Mouse (Mus musculus) gastrocnemius, adult 2 months (tissue): Measurements from ENCODE around the gene Ovgp1. TPM values are rescaled to one million over a fixed set of nuclear protein-coding genes. Genes with fewer than 3 reads are reported as not detected.
A peak's percentile ranks its signal among the peaks of the same experiment; 100 is the strongest.
"Not testable (repeated sequence)": the region's sequence is repeated elsewhere in the genome, so short reads cannot be mapped to it uniquely, and the experiment has no call there.

Experiments used
- DNase-seq: peaks from one replicate; pipeline ENCODE4 v3.0.0; 2022
- H3K27ac ChIP-seq: fragments of 200-600 bp; 2 replicates; pipeline ENCODE4 v1.8.1; 2022; ENCODE audit warnings: mild to moderate bottlenecking
- H3K4me3 ChIP-seq: fragments of 200-600 bp; 2 replicates; pipeline ENCODE4 v1.8.1; 2022; ENCODE audit warnings: mild to moderate bottlenecking, moderate library complexity
- CTCF ChIP-seq: fragments of 200-600 bp; IDR thresholded peaks from 2 replicates; pipeline ENCODE4 v1.8.1; 2022; ENCODE audit warnings: antibody characterized with exemption, mild to moderate bottlenecking, moderate library complexity
- intact Hi-C: fragments of 180-260 bp; cut with DNase I; formaldehyde crosslinking; loops from one replicate; pipeline ENCODE4 v1.15.1; 2025
- total RNA-seq, 2 experiments: library from RNA; stranded (reverse); gene quantifications; 2 replicates each; pipeline ENCODE4 v1.2.3; 2021

Gene Ovgp1
- total RNA-seq, 2 experiments from 2014 or later: 0.82 to 1.1 TPM

GRCm38 (mm10) chr3:106001416-106002370 is 28.2 kb downstream of the Ovgp1 start:
- no peak overlapping the region for H3K27ac ChIP-seq
- intact Hi-C loops: no loop called here
- peak overlapping the region; percentile 17; the same call in 1 of the 2 replicates for H3K4me3 ChIP-seq
- peak; percentile 23 for DNase-seq
- no peak for TF ChIP-seq CTCF

- intact Hi-C loops, H3K4me3 ChIP-seq, DNase-seq, H3K27ac ChIP-seq: not testable (repeated sequence)
Measured at GRCm38 (mm10) chr3:106003360-106003759, 29.8 kb downstream of the Ovgp1 start.

DNA sequence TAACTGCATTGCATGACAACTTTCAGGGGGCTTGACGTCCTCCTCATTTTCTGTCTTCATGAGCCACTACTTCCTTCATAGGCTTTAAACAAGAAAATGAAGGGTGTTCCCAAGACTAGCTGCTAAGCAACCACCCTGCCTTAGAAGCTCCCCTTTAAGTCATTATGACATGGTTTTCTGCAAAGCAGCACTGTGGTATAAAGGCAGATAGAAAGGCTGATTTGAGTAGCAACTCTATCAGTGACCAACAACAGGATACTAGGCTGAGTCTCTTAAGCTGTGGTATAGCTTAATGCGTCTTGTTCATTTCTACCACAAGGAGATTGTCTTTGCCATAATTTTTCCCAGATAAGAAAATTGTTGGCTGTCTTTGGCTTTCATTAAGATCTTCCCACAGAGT is 41.0 kb downstream of the Ovgp1 start, which contains the start of gene Pifo:
Gene Pifo (minus strand): TSS at position 101 of the 400 bp plus-strand sequence.
- intact Hi-C loops: no loop called here
- no peak for TF ChIP-seq CTCF
- no peak within 1 kb of the TSS for H3K4me3 ChIP-seq
- no peak for DNase-seq
- H3K27ac ChIP-seq: no peak within 1 kb of the TSS

- H3K27ac ChIP-seq: no peak overlapping the region
- intact Hi-C loops: no loop called here
- no peak for DNase-seq
- peak; percentile 21; the same call in 1 of the 2 replicates for TF ChIP-seq CTCF
- no peak overlapping the region for H3K4me3 ChIP-seq
Measured at GRCm38 (mm10) chr3:106021840-106022239, 48.3 kb downstream of the Ovgp1 start.

DNA sequence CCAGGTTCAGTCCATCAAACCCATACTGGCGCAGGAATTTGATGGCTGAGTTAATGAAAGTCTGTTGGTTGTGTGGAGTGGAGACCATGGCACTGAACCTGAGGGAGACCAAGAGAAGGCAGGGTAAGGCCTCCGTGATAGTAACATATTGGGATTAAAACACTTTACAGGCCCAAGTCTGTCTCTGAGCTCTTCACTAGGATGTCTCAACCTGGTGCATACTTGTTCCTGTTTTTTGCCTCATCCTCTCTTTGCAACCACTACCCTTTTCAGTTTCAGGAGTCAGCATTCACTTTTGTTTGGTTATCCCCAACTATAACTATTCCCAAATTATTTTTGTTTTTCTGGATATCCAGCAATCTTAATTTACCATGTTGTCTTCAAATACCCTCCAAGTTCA is 50.6 kb downstream of the Ovgp1 start:
- TF ChIP-seq CTCF: no peak
- no peak for DNase-seq
- Histone ChIP-seq H3K4me3 (no peak overlapping the region), H3K27ac (no peak overlapping the region)
- intact Hi-C loops: no loop called here

- intact Hi-C loops: no loop called here
- TF ChIP-seq CTCF: no peak
Measured at GRCm38 (mm10) chr3:106032781-106033180, 59.3 kb downstream of the Ovgp1 start, which contains the start of gene Chil5. Gene Chil5, minus strand, starts transcription at chr3:106032814.

More at GRCm38 (mm10) chr3:106032781-106033180, 59.3 kb downstream of the Ovgp1 start, which contains the start of gene Chil5:
- no peak for DNase-seq
- H3K4me3 ChIP-seq: no peak within 1 kb of the TSS
- H3K27ac ChIP-seq: no peak within 1 kb of the TSS

Other genes with a start within 250 kb of the Ovgp1 start
- gene Rap1a, start 172.4 kb upstream of the Ovgp1 start, total RNA-seq: 100 to 1,000 TPM in 1 of 2 experiments, 10 to 100 TPM in 1; 86.7 to 101 TPM
- gene Adora3, start 102.9 kb upstream of the Ovgp1 start, total RNA-seq: not detected
- gene Tmigd3, start 102.8 kb upstream of the Ovgp1 start, total RNA-seq: not detected
- gene I830077J02Rik, start 41.0 kb upstream of the Ovgp1 start, total RNA-seq: under 1 TPM; 0.84 to 0.92 TPM
- 10 to 100 TPM; 29.4 to 30.5 TPM for gene Wdr77, start 14.3 kb upstream of the Ovgp1 start, total RNA-seq
- gene Atp5f1, start 13.6 kb upstream of the Ovgp1 start, total RNA-seq: 100 to 1,000 TPM; 520 to 826 TPM
- not detected for gene Pifo, start 40.9 kb downstream of the Ovgp1 start, total RNA-seq
- gene Chil5, start 59.1 kb downstream of the Ovgp1 start, total RNA-seq: not detected
- not detected for gene Chia1, start 139.5 kb downstream of the Ovgp1 start, total RNA-seq
- not detected for gene Chil3, start 193.9 kb downstream of the Ovgp1 start, total RNA-seq
- gene Chil4, start 245.8 kb downstream of the Ovgp1 start, total RNA-seq: not detected